Mouse (Mus musculus): ENCODE data around the gene Iqch. TPM values are rescaled to one million over a fixed set of nuclear protein-coding genes. Genes with fewer than 3 reads are reported as not detected.
A peak's percentile ranks its signal among the peaks of the same experiment; 100 is the strongest.

Gene Iqch
- polyA plus RNA-seq, 1 experiment from 2014 or later, result 0.04 TPM

- Histone ChIP-seq H3K4me3 (peak within 1 kb of the TSS; percentile 71), H3K36me3 (replicated peaks) (no peaks in the 10 kb centered on the region), H3K4me1 (peaks cover 32% of the 10 kb centered on the region), H3K9ac (peak within 1 kb of the TSS; percentile 81), H3K27ac (peak within 1 kb of the TSS; percentile 83), H3K27me3 (replicated peaks) (no peaks in the 10 kb centered on the region), H3K4me2 (peak within 1 kb of the TSS; percentile 88), H3K9me3 (no peaks in the 10 kb centered on the region)
- ATAC-seq (replicated peaks), result peak; percentile 96
- under 1% methylated on average over 58 of the region's 58 CpGs for WGBS
Measured at GRCm38 (mm10) chr9:63377270-63378142, 224.8 kb downstream of the Iqch start, which contains the start of gene Map2k5. Gene Map2k5, minus strand, starts transcription at chr9:63377902.

- Histone ChIP-seq H3K9ac (no peak overlapping the region), H3K4me2 (no peak overlapping the region), H3K9me3 (no peaks in the 10 kb centered on the region), H3K27me3 (replicated peaks) (no peaks in the 10 kb centered on the region), H3K4me3 (no peak overlapping the region), H3K36me3 (replicated peaks) (no peaks in the 10 kb centered on the region), H3K27ac (no peak overlapping the region), H3K4me1 (peaks cover 29% of the 10 kb centered on the region)
- no peak for ATAC-seq (replicated peaks)
- WGBS, result 85% methylated on average over 2 of the region's 2 CpGs
Measured at GRCm38 (mm10) chr9:63373315-63373714, 229.0 kb downstream of the Iqch start.

GRCm38 (mm10) chr9:63372541-63372940 is 229.8 kb downstream of the Iqch start:
- no peak overlapping the region for H3K4me2 ChIP-seq
- H3K4me1 ChIP-seq, result peaks cover 27% of the 10 kb centered on the region
- 55% methylated on average over 8 of the region's 8 CpGs for WGBS
- no peak overlapping the region for H3K27ac ChIP-seq
- H3K27me3 ChIP-seq (replicated peaks), result no peaks in the 10 kb centered on the region
- H3K9ac ChIP-seq, result no peak overlapping the region
- no peak for ATAC-seq (replicated peaks)
- no peak overlapping the region for H3K4me3 ChIP-seq
- H3K9me3 ChIP-seq, result no peaks in the 10 kb centered on the region
- no peaks in the 10 kb centered on the region for H3K36me3 ChIP-seq (replicated peaks)

Other genes starting within 250 kb of the Iqch start
- gene Map2k5, start 224.6 kb downstream of the Iqch start, polyA plus RNA-seq (2015; fragmentation: Nextera tagmentation; extraction: Ambion mirVana), result 38.7 and 40.5 TPM in 2 replicates
- 63.0 and 64.5 TPM in 2 replicates for gene 2300009A05Rik, start 203.2 kb downstream of the Iqch start, polyA plus RNA-seq (2015; fragmentation: Nextera tagmentation; extraction: Ambion mirVana)
- gene Aagab, start 167 bp upstream of the Iqch start, polyA plus RNA-seq (2015; fragmentation: Nextera tagmentation; extraction: Ambion mirVana), result 61.0 and 62.9 TPM in 2 replicates
- 7.2 and 9.1 TPM in 2 replicates for gene Smad3, start 155.5 kb upstream of the Iqch start, polyA plus RNA-seq (2015; fragmentation: Nextera tagmentation; extraction: Ambion mirVana)

All from midbrain, embryonic 15.5 days (tissue).